Mouse (Mus musculus) liver, embryonic 14.5 days (tissue): Measurements from ENCODE around the gene Homer3. TPM values are rescaled to one million over a fixed set of nuclear protein-coding genes. Genes with fewer than 3 reads are reported as not detected.

ENCODE experiments used
- ATAC-seq: fragments of 200-750 bp; cut with Nextera tagmentation; 2 replicates; pipeline ENCODE4 v1.8.0; 2017; ENCODE audit warnings: moderate number of reproducible peaks, mild to moderate bottlenecking, moderate library complexity; ENCODE audit not compliant: insufficient read depth
- DNase-seq, 3 experiments: peaks; one replicate each; pipeline ENCODE4 v3.0.0-alpha.2; 2012 to 2013; ENCODE audit warnings: low read depth in 3 of 3, low spot score in 3 of 3
- H3K27ac ChIP-seq: fragments of 300-500 bp; sonication (generic); 2 replicates; pipeline ENCODE4 v1.5.1; 2014; ENCODE audit warnings: moderate library complexity, mild to moderate bottlenecking, control low read depth, inconsistent platforms
- H3K27me3 ChIP-seq: fragments of 300-500 bp; sonication (generic); 2 replicates; pipeline ENCODE4 v1.6.1; 2014; ENCODE audit warnings: mild to moderate bottlenecking, low read length, moderate library complexity; ENCODE audit not compliant: control insufficient read depth, insufficient read depth
- H3K36me3 ChIP-seq: fragments of 300-500 bp; sonication (generic); replicated peaks from 2 replicates; pipeline ENCODE4 v1.6.1; 2014; ENCODE audit warnings: low read depth; ENCODE audit not compliant: control insufficient read depth, insufficient read depth
- H3K4me1 ChIP-seq, 2 experiments: fragments of 200-500 bp in 1 of 2; fragments of 300-500 bp in 1 of 2; sonication (generic) in 1 of 2; replicated peaks; 2 replicates each; pipeline ENCODE4 v1.6.1; 2012 to 2014; ENCODE audit warnings: antibody characterized with exemption in 1 of 2, inconsistent platforms in 1 of 2, low read length in 1 of 2; ENCODE audit not compliant: control insufficient read depth in 2 of 2, insufficient read depth in 2 of 2
- H3K4me2 ChIP-seq: fragments of 300-500 bp; sonication (generic); 2 replicates; pipeline ENCODE4 v1.6.1; 2014; ENCODE audit warnings: low read depth, mild to moderate bottlenecking, control low read depth, moderate library complexity
- H3K4me3 ChIP-seq, 2 experiments: fragments of 200-500 bp in 1 of 2; fragments of 300-500 bp in 1 of 2; sonication (generic) in 1 of 2; 2 replicates each; pipeline ENCODE4 v1.5.1; 2012 to 2014; ENCODE audit warnings: low read depth in 2 of 2, low read length in 2 of 2, mild to moderate bottlenecking in 2 of 2, control low read depth in 1 of 2, inconsistent platforms in 1 of 2, moderate library complexity in 1 of 2; ENCODE audit not compliant: insufficient read depth in 1 of 2
- H3K9ac ChIP-seq: fragments of 300-500 bp; sonication (generic); replicated peaks from 2 replicates; pipeline ENCODE4 v1.6.1; 2014; ENCODE audit warnings: mild to moderate bottlenecking, control low read depth, moderate library complexity
- H3K9me3 ChIP-seq: fragments of 300-500 bp; sonication (generic); 2 replicates; pipeline ENCODE4 v1.6.1; 2016; ENCODE audit warnings: low read length, mixed read lengths; ENCODE audit not compliant: control insufficient read depth
- CTCF ChIP-seq: IDR thresholded peaks from 2 replicates; pipeline ENCODE4 v1.5.1; 2016; ENCODE audit warnings: antibody characterized with exemption, low read depth, control low read depth
- EP300 ChIP-seq: IDR thresholded peaks from 2 replicates; pipeline ENCODE4 v1.6.1; 2016; ENCODE audit warnings: antibody characterized with exemption, low read depth
- WGBS: fragments of 180-500 bp; shearing (Covaris S2); extraction: QIAGEN DNeasy Blood & Tissue Kit; methylation state at CpG from one replicate; pipeline ENCODE4 v1.1.7; 2014; ENCODE audit not compliant: insufficient replicate concordance; 5-methylcytosine and 5-hydroxymethylcytosine counted together
- polyA plus RNA-seq, 2 experiments: library from polyadenylated mRNA; depleted of rRNA in 1 of 2; stranded (reverse) in 1 of 2; unstranded in 1 of 2; fragments of >200 nt; fragmentation: Nextera tagmentation in 1 of 2; extraction: Ambion mirVana in 1 of 2; gene quantifications; 2 replicates each; pipeline versions ENCODE4 v1.2.1 to v1.2.3; 2012 to 2014

Homer3 gene
- polyA plus RNA-seq, 2 experiments: 3.9 to 6.5 TPM

DNA sequence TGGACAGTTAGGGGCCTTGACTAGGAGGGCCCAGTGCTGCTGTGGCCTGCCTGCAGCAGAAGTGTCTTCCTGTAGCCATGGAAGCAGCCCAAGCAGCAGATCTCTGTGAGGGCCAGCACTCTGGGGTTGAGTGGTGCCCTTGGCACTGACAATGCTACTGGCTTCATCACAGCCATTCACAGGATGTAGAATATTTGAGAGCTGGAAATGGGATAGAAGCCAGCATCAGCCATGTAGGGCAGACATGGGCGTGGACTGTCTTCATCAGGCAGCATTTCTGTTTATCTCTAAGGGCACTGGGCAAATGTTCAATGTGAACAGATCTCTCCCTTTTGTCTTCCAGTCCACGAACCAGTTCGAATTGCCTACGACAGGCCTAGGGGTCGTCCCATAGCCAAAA lies 24.0 kb upstream of the Homer3 start:
- Histone ChIP-seq H3K9ac (no peak overlapping the region; the same call in 1 of the 2 replicates), H3K27ac (no peak overlapping the region), H3K27me3 (no peaks in the 10 kb centered on the region), H3K9me3 (no peaks in the 10 kb centered on the region), H3K36me3 (peaks cover 62% of the 10 kb centered on the region), H3K4me3 (no peak overlapping the region), H3K4me2 (no peak overlapping the region; the same call in 1 of the 2 replicates), H3K4me1 (peaks cover 9 to 11% of the 10 kb centered on the region in 2 experiments)
- DNase-seq (no peak), ATAC-seq (peak; percentile 47; the same call in 1 of the 2 replicates)
- 57% methylated on average over 5 of the region's 5 CpGs for WGBS
- TF ChIP-seq CTCF (no peak), EP300 (no peak)

DNA sequence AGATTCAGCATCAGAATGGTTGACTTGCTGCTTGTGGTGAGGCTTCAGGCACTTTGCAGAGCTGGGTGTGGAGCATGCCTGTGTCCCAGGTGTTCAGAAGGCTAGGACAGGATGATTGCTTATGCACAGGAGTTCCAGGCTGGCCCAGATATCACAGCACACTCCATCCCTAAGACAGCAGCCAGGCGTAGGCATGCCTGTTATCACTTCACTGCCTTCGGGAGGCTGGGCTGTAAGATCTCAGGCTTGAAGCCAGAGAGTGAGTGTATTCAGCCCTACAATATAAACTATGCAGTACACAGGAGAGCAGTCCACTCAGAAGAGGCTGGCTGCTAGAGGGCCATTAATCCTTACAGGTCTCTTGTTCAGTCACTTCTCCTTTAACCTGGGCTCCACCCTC lies 23.6 kb upstream of the Homer3 start:
- Histone ChIP-seq H3K9me3 (no peaks in the 10 kb centered on the region), H3K36me3 (peaks cover 58% of the 10 kb centered on the region), H3K9ac (no peak overlapping the region; the same call in 1 of the 2 replicates), H3K4me3 (no peak overlapping the region), H3K27ac (no peak overlapping the region), H3K4me1 (peaks cover 9 to 11% of the 10 kb centered on the region in 2 experiments), H3K4me2 (no peak overlapping the region; the same call in 1 of the 2 replicates), H3K27me3 (no peaks in the 10 kb centered on the region)
- DNase-seq: no peak
- ATAC-seq: peak; percentile 72
- TF ChIP-seq EP300: peak; percentile 19; the same call in 1 of the 2 replicates
- TF ChIP-seq CTCF: no peak
- 28% methylated on average over 2 of the region's 2 CpGs for WGBS

GRCm38 (mm10) chr8:70267674-70268073 lies 15.0 kb upstream of the Homer3 start:
- Histone ChIP-seq H3K4me2 (no peak overlapping the region), H3K27me3 (no peaks in the 10 kb centered on the region), H3K27ac (no peak overlapping the region), H3K4me3 (no peak overlapping the region), H3K36me3 (no peaks in the 10 kb centered on the region; the same call in 1 of the 2 replicates), H3K4me1 (peaks cover 10 to 32% of the 10 kb centered on the region in 2 experiments), H3K9me3 (no peaks in the 10 kb centered on the region), H3K9ac (no peak overlapping the region)
- ATAC-seq: peak; percentile 60
- DNase-seq: no peak
- WGBS: 26% methylated on average over 3 of the region's 3 CpGs
- TF ChIP-seq EP300 (peak; percentile 63), CTCF (no peak)

- Histone ChIP-seq H3K9me3 (no peaks in the 10 kb centered on the region), H3K27ac (no peak overlapping the region), H3K27me3 (no peaks in the 10 kb centered on the region), H3K36me3 (no peaks in the 10 kb centered on the region; the same call in 1 of the 2 replicates), H3K4me1 (peaks cover 10 to 39% of the 10 kb centered on the region in 2 experiments), H3K4me2 (no peak overlapping the region), H3K4me3 (no peak overlapping the region), H3K9ac (no peak overlapping the region)
- TF ChIP-seq CTCF (no peak), EP300 (no peak)
- ATAC-seq (no peak), DNase-seq (no peak)
- WGBS: 43% methylated on average over 5 of the region's 5 CpGs
These were observed 14.3 kb upstream of the Homer3 start for GRCm38 (mm10) chr8:70268311-70268710.

- Histone ChIP-seq H3K9ac (no peak overlapping the region), H3K9me3 (no peaks in the 10 kb centered on the region), H3K27ac (no peak overlapping the region; the same call in 1 of the 2 replicates), H3K27me3 (no peaks in the 10 kb centered on the region), H3K36me3 (no peaks in the 10 kb centered on the region; the same call in 1 of the 2 replicates), H3K4me2 (no peak overlapping the region), H3K4me1 (peaks cover 10 to 41% of the 10 kb centered on the region in 2 experiments), H3K4me3 (no peak overlapping the region)
- 21% methylated on average over 11 of the region's 11 CpGs for WGBS
- DNase-seq: no peak
- ATAC-seq: no peak
- TF ChIP-seq CTCF: peak; percentile 63
- no peak for TF ChIP-seq EP300
These were observed 13.6 kb upstream of the Homer3 start for GRCm38 (mm10) chr8:70268799-70269565.
